Mouse (Mus musculus): ENCODE measurements around the gene Rnf115. TPM values are rescaled to one million over a fixed set of nuclear protein-coding genes. Genes with fewer than 3 reads are reported as not detected.

Rnf115 gene
- total and polyA plus RNA-seq, 2 experiments from 2014 or later, result 59.6 to 76.5 TPM

DNA sequence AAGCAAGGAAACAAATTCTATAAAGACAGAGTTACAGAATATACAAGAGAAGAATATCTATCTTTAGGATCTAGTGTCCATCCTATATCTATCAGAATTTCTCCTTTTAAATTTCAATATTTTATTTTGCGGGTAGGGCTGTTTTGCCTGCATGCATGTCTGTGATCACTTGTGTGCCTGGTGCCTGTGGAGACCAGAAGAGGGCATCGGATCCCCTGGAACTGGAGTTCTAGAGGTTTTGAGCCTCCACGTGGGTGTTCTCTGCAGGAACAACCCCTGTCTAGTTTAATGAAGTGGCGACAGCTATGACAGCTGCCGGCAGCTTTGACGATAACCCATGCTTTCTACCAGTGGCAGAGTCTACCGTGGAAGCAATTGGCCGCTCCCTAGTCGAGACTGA, 85.6 kb downstream of the Rnf115 start:
- DNase-seq (ENCODE audit: low spot score), result peak; percentile 47
- Histone ChIP-seq H3K4me2 (ENCODE audit: low read depth, low read length, poor library complexity, severe bottlenecking) (no peak overlapping the region; the same call in 1 of the 2 replicates), H3K4me1 (ENCODE audit: insufficient read depth, low read length) (no peaks in the 10 kb centered on the region), H3K9ac (replicated peaks; ENCODE audit: low read length, poor library complexity, severe bottlenecking) (no peak overlapping the region), H3K4me3 (ENCODE audit: low read depth, low read length) (no peak overlapping the region), H3K9me3 (ENCODE audit: low read length) (no peaks in the 10 kb centered on the region), H3K27ac (ENCODE audit: low read depth, low read length) (no peak overlapping the region), H3K27me3 (ENCODE audit: insufficient read depth, low read length) (no peaks in the 10 kb centered on the region; the same call in 1 of the 2 replicates), H3K36me3 (ENCODE audit: insufficient read depth, low read length) (no peaks in the 10 kb centered on the region)
- WGBS, result 20% methylated on average over 9 of the region's 9 CpGs
- peak; percentile 56; the same call in 1 of the 2 replicates for ATAC-seq (ENCODE audit: low FRiP score)
- TF ChIP-seq CTCF (IDR thresholded peaks at IDR 0.05), result peak; percentile 48

DNA sequence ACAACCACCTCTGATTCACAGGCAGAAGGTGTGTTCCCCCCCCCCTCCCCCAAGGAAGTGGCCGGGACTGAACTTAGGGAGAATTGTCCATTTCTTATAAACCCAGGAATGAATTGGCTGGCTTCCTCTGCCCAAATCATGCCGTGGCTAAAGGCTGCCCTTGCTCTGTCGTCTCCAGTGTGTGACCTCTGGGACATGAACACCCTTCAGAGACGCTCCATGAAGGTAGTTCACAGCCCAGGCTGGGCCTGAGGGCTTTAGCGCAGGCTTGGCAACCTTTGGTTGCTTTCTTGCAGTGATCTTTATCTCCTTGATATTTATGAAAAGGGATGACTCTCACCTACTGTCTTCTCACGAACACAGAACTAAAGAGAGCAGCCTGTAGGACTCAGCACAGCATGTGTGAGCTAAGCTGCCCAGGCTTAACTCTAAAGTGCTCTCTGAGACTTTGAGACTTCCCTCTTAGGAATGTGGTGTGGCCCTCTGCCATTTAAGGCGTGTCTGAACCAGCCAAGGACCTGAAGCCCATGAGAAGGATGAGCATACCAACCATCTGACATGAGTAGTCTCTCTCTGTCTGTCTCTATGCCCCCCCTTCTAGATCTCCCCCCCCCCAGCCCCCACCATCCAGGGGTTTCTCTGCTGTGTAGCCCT, 86.3 kb downstream of the Rnf115 start:
- Histone ChIP-seq H3K4me3 (ENCODE audit: low read depth, low read length) (no peak overlapping the region), H3K27ac (ENCODE audit: low read depth, low read length) (no peak overlapping the region), H3K9ac (replicated peaks; ENCODE audit: low read length, poor library complexity, severe bottlenecking) (no peak overlapping the region), H3K27me3 (ENCODE audit: insufficient read depth, low read length) (no peaks in the 10 kb centered on the region; the same call in 1 of the 2 replicates), H3K4me2 (ENCODE audit: low read depth, low read length, poor library complexity, severe bottlenecking) (no peak overlapping the region), H3K36me3 (ENCODE audit: insufficient read depth, low read length) (no peaks in the 10 kb centered on the region), H3K9me3 (ENCODE audit: low read length) (no peaks in the 10 kb centered on the region), H3K4me1 (ENCODE audit: insufficient read depth, low read length) (no peaks in the 10 kb centered on the region)
- TF ChIP-seq CTCF (IDR thresholded peaks at IDR 0.05), result no peak
- no peak for DNase-seq (ENCODE audit: low spot score)
- no peak for ATAC-seq (ENCODE audit: low FRiP score)
- 63% methylated on average over 7 of the region's 7 CpGs for WGBS

DNA sequence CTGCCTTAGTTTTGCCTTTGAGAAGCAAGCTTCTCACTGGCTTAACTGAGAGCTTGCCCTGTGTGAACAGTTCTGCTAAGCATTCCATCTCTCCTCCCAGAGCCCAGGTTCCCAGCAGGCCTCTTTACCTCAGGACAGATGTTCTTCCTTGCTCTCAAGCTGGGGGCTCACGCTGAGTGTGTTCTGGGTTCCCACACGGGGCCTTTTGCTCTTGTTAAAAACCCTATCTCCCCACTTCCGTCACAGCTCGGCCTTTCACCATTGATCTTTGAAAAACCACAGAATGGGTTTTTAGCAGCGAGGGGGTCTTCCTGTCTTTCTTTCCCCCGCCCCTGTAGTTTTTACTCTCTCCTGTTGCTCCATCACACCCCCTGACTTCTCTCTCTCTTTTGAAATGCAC, 86.9 kb downstream of the Rnf115 start:
- no peak overlapping the region for H3K4me2 ChIP-seq (ENCODE audit: low read depth, low read length, poor library complexity, severe bottlenecking)
- no peak for DNase-seq (ENCODE audit: low spot score)
- no peaks in the 10 kb centered on the region for H3K36me3 ChIP-seq (ENCODE audit: insufficient read depth, low read length)
- H3K27ac ChIP-seq (ENCODE audit: low read depth, low read length), result no peak overlapping the region
- H3K4me1 ChIP-seq (ENCODE audit: insufficient read depth, low read length), result no peaks in the 10 kb centered on the region
- WGBS, result 57% methylated on average over 6 of the region's 6 CpGs
- H3K4me3 ChIP-seq (ENCODE audit: low read depth, low read length), result no peak overlapping the region
- no peaks in the 10 kb centered on the region; the same call in 1 of the 2 replicates for H3K27me3 ChIP-seq (ENCODE audit: insufficient read depth, low read length)
- no peak overlapping the region for H3K9ac ChIP-seq (replicated peaks; ENCODE audit: low read length, poor library complexity, severe bottlenecking)
- TF ChIP-seq CTCF (IDR thresholded peaks at IDR 0.05), result no peak
- H3K9me3 ChIP-seq (ENCODE audit: low read length), result no peaks in the 10 kb centered on the region
- ATAC-seq (ENCODE audit: low FRiP score), result no peak

DNA sequence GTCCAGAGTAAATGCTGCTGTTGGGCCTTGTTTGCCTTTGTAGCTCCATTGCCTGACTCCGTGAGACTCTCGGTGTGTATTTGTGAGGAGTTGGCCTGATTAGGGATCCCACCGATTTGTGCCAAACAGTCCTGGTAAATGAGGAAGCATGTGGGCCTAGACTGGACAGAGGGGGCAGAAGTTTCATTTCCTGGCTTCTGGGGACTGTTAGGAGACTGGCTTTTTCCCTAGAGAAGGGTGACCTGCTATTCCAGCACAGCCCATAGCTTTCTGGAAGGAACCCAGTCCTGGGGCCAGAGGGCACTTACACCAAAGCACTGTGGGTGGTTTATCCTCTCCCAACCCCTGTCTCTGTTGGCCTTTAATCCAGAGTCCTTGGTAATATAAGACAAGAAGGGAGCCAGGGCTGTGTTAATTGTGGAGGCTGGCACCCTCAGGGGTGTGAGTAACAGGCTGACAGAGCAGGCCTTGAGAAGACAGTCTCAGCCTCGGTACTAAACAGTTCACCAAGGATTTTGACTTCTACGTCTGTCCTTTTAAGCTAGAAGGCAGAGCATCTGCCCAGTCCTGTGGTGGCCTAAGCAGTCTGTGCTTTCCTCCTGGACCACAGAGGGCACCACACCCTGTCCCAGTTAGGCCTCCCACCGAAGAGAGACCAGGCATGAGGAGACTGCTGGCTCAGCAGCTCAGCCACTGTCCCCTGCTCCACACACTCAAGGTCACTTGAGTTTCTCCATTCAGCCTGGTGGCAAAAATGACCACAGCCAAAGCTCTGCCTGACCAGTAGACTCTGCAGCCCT, 92.9 kb downstream of the Rnf115 start:
- Histone ChIP-seq H3K9me3 (ENCODE audit: low read length) (no peaks in the 10 kb centered on the region), H3K27me3 (ENCODE audit: insufficient read depth, low read length) (no peaks in the 10 kb centered on the region), H3K9ac (replicated peaks; ENCODE audit: low read length, poor library complexity, severe bottlenecking) (no peak overlapping the region), H3K27ac (ENCODE audit: low read depth, low read length) (no peak overlapping the region), H3K36me3 (ENCODE audit: insufficient read depth, low read length) (no peaks in the 10 kb centered on the region), H3K4me2 (ENCODE audit: low read depth, low read length, poor library complexity, severe bottlenecking) (no peak overlapping the region), H3K4me3 (ENCODE audit: low read depth, low read length) (no peak overlapping the region), H3K4me1 (ENCODE audit: insufficient read depth, low read length) (no peaks in the 10 kb centered on the region)
- 71% methylated on average over 6 of the region's 6 CpGs for WGBS
- no peak for TF ChIP-seq CTCF (IDR thresholded peaks at IDR 0.05)
- DNase-seq (ENCODE audit: low spot score) (no peak), ATAC-seq (ENCODE audit: low FRiP score) (no peak)

DNA sequence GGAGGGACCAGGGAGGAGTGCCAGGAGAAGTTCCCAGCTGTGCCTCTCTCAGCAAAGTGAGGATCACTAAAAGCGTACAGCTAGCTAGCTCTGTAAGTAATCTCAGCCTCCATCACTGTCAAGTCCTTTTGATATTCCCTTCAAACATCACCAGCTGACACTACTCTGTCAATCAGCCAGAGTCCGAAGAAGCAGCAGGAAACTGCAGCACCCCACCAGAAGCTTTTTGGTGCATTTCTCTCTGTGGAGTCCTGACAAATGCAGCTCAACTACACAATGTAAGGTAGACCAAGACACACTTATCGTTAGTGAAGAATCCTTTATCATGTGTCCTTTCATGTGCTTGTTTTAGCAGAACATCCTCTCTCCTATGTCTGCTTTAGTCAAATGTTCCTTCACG, 94.1 kb downstream of the Rnf115 start:
- H3K27ac ChIP-seq (ENCODE audit: low read depth, low read length), result no peak overlapping the region
- DNase-seq (ENCODE audit: low spot score), result no peak
- H3K4me2 ChIP-seq (ENCODE audit: low read depth, low read length, poor library complexity, severe bottlenecking), result no peak overlapping the region
- TF ChIP-seq CTCF (IDR thresholded peaks at IDR 0.05), result no peak
- H3K9me3 ChIP-seq (ENCODE audit: low read length), result no peaks in the 10 kb centered on the region
- H3K36me3 ChIP-seq (ENCODE audit: insufficient read depth, low read length), result no peaks in the 10 kb centered on the region
- H3K9ac ChIP-seq (replicated peaks; ENCODE audit: low read length, poor library complexity, severe bottlenecking), result no peak overlapping the region
- no peak for ATAC-seq (ENCODE audit: low FRiP score)
- H3K27me3 ChIP-seq (ENCODE audit: insufficient read depth, low read length), result no peaks in the 10 kb centered on the region
- 81% methylated on average over 4 of the region's 4 CpGs for WGBS
- H3K4me1 ChIP-seq (ENCODE audit: insufficient read depth, low read length), result no peaks in the 10 kb centered on the region
- no peak overlapping the region for H3K4me3 ChIP-seq (ENCODE audit: low read depth, low read length)

DNA sequence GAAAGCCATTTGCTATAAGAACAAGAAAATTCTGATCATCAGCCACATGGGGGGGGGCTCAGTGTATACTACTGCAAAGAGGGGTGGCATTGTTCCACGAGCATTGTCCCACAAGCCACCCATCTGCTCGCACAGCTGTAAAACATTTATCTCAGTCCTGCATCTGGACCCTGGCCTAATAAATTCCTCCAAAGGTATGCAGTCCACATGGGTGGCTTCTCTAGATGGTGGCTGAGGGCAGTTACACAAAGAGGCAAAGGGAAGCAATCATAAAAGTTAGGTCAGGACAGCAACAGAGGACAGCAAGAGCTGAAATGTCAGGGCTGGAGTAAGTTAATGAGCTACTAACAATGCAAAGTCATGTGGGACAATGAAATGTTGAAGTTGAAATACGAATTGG, 96.2 kb downstream of the Rnf115 start:
- H3K9ac ChIP-seq (replicated peaks; ENCODE audit: low read length, poor library complexity, severe bottlenecking), result no peak overlapping the region
- ATAC-seq (ENCODE audit: low FRiP score), result no peak
- no peaks in the 10 kb centered on the region for H3K9me3 ChIP-seq (ENCODE audit: low read length)
- 70% methylated on average over 3 of the region's 3 CpGs for WGBS
- no peak overlapping the region for H3K27ac ChIP-seq (ENCODE audit: low read depth, low read length)
- no peak overlapping the region for H3K4me3 ChIP-seq (ENCODE audit: low read depth, low read length)
- no peaks in the 10 kb centered on the region for H3K36me3 ChIP-seq (ENCODE audit: insufficient read depth, low read length)
- no peak for DNase-seq (ENCODE audit: low spot score)
- H3K4me1 ChIP-seq (ENCODE audit: insufficient read depth, low read length), result no peaks in the 10 kb centered on the region
- no peak overlapping the region for H3K4me2 ChIP-seq (ENCODE audit: low read depth, low read length, poor library complexity, severe bottlenecking)
- H3K27me3 ChIP-seq (ENCODE audit: insufficient read depth, low read length), result no peaks in the 10 kb centered on the region
- no peak for TF ChIP-seq CTCF (IDR thresholded peaks at IDR 0.05)
